Mouse (Mus musculus): ENCODE measurements around the gene Nkx2-3.

The Nkx2-3 gene

DNA sequence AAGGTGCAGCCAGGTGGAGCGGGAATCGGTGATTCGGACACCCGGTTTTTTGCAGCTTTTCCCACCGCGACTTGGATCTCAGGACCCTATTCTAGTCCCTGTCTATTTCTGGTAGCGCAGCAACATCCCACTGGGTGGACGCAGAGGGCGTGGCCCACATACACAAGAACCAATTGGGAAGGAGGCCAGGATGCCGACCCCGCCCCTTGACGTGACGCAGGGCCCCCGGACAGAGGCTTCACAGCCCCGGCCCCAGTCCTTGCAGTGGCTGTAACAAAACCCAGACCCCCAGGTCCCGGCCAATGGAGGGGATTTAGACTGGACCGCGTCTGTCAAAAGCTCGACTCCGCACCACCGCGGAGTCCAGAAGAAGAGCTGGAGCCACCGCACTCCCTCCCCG, at the start of gene Nkx2-3:
Gene Nkx2-3, plus strand, starts transcription at position 275 of the 400 bp plus-strand sequence.
- DNase-seq (ENCODE audit: extremely low spot score, low spot score), result no peak

DNA sequence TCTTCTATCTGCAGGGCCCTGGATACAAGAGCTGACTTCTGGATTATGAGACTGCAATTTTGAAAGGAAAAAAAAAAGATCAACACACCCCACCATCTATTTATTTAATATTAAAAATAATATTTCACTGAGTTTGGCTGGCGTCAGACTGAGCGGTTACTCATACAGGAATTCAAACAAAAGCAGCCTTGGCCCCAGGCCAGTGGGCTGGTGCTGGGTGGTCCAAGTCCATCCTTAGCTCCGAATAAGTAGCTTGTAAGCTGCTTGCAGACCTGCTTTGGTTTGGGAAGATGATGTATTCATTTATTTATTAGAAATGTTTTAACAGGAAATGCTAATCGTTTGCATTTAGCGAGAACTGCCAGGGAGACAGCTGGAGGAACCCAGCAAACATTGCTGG, 49.0 kb upstream of the Nkx2-3 start:
- no peak for DNase-seq (ENCODE audit: extremely low spot score, low spot score)

DNA sequence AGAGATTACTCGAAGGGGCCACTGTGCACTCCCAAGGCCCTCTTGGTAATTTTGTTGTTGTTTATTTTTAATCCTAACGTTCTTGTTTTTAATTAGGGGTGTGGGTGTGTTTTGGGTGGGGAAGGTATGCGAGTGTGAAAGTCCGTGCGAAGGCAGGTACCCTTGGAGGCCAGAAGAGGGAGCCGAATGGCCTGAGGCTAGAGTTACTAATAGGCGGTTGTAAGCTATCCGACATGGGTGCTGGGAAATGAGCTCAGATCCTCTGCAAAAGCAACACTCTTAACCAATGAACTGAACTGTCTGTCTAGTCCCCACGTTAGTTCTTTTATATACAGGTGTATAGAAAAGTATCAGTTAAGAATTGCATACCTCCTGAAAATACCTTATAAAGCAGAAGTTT, 43.8 kb upstream of the Nkx2-3 start:
- DNase-seq (ENCODE audit: extremely low spot score, low spot score), result no peak

DNA sequence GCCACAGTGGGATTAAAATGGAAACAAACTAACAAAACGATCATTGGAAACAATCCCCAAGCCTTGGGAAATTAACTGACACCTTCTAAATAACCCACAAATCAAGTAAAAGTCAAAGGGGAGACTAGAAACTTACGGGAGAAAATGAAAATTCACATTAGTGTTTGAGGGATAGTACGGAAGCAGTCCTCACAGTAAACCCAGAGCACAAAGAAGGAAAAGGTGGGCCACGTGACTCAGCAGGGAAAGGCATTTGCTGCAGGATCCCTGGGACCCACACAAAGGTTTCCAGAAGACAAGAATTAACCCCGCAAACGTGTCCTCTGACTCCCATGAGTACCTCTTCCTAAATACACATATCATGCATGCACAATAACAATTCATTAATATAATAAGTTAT, 43.0 kb upstream of the Nkx2-3 start:
- DNase-seq (ENCODE audit: extremely low spot score, low spot score), result no peak

DNA sequence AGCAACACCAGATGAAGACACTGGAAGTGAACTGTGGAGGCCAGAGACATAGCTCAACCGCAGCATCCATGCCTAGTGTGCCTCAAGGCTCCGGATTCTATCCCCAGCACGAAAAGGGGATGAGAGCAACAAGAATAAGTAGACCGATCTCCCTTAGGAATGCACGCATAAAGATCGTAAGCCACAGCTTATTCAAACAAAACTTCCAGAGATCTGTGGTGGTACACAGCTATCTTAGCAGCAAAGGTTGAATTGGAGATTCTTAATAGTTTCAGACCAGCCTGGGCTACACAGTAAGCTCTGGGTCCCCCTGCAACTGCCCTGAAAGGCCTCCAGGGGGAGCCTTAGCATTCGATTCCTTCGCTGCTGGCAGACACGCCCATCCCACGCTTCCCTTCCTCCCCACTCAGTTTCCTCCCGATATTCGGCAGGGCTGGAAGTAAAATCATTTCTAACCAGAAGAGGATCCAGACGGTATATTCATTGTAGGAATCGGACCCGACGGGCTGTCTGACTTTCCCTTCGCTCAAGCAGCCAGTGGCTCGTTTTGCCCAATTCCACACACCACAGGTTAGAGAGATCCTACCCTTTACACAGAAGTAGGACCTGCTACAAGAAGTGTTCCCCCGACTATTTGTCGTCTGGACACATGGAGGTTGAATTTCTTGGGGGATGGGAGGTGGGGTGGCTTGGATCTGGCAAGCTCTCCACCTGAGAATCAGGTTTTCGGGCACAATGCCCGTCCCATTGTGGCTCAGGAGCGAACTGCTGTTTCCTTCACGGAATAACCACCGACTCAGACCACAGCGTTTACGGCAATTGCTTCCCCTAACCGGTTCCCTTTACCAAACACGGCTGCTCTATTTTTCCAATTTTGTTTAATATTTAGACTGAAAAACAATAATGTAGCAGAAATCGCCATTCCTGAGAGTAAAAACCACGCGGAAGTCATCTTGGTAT, 41.0 kb upstream of the Nkx2-3 start:
- DNase-seq (ENCODE audit: extremely low spot score, low spot score), result peak; percentile 79

DNA sequence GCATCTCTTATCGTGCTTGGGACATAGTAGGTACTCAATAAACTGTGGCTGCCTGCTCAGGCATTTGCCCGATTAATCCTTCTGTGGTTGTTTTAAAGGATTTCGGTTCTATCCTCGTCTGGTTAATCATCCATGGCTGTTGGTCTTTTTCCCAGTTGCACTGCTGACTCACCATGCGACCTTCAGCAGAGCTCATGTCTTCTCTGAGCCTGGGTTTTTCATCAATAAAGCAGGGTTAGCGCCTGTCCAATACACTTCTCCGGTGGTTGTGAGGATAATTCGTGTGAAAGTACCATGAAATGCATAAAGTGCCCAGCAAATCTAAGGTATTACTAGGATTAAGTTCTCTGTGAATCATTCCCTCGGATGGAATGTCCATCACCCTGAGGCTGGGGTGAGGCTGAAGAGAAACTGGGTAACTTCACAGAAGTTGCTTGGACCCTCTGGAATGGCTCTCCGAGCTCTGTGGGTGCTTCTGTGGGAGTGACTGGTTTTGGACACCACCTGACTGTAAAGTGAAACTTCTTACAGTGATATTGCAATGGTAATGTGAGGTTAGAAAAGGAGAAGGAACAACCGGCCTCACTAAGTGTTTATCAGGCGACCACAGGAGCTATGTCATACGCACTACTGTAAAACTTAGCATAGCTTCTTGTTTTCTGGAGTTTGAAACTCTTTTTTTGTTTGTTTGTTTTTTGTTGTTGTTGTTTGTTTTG, 32.9 kb upstream of the Nkx2-3 start:
- DNase-seq (ENCODE audit: extremely low spot score, low spot score), result no peak

DNA sequence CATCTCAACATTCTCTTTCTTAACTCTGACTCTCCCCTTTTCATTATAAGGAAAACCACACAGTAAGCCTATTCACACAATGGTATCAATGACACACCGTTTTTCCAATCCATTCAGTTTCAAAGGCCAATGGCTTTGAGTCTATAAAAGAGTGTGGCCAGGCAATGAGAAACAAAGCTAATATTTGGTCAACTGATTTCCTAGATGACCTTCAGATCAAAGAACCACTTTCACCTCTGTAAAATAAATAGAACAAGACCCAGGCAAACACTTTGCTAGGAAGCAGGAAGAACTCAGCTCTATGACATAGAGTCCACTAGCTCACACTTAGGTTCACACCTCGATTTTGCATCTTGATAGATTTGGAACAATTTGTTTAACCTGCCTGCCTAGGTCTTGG, 30.9 kb upstream of the Nkx2-3 start:
- DNase-seq (ENCODE audit: extremely low spot score, low spot score), result no peak

DNA sequence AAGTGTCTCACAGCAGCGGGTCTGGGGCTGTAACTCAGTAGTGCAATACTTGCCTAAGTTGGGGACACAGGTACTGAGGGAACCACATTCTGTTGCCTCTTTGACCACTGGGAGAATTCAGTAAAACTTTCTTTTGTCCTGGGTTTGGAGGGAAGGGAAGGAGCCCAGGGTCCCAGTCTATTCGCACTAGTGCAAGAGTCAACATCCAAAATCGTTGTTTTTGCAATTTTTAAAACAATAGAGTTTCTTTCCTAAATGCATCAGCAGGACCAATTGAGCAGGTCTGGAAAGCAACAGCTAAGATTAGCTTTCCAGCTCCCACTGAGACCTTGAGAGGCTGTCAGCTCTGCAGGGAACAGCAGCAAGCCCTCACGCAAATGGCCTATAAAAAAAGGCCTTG, 28.9 kb upstream of the Nkx2-3 start:
- DNase-seq (ENCODE audit: extremely low spot score, low spot score), result no peak

DNA sequence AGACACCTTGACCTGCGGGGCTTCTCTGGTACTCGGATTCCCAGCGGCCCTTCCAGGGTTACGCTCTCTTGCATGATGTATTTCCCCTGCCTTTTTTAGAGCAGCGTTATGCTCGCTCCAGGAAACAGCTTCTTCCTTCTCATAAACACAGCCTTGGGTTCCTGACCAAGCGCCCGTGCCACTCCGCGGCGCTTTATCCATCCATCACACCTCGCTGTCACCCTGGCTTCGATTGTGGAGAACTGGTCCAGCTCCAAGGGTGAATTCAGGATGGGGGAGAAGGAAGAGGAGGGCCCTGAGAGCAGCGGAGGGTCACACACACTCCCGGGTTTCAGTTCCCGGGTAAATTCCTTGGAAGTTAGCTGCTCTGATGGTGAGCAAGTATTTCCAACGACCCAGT, 28.5 kb upstream of the Nkx2-3 start:
- DNase-seq (ENCODE audit: extremely low spot score, low spot score), result peak; percentile 29

DNA sequence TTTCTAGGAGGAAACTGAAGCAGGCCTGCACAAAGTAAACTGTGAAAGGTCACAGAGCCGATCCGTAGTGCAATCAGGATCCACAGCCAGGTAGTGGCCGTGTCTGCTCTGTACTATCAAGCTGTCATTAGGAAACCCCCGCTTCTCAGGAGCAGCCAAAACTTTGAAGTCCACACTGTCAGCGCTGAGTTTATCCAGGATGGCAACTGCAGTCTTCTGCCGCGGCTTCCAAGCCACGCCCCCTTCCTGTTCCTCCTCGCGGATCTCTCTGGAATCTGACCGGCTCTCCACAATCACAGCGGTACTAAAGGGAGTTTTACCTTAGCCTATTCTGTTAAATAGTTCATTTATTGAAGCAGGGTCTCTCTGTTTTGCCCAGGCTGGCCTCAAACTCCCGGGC, 27.3 kb upstream of the Nkx2-3 start:
- peak; percentile 45 for DNase-seq (ENCODE audit: extremely low spot score, low spot score)

DNA sequence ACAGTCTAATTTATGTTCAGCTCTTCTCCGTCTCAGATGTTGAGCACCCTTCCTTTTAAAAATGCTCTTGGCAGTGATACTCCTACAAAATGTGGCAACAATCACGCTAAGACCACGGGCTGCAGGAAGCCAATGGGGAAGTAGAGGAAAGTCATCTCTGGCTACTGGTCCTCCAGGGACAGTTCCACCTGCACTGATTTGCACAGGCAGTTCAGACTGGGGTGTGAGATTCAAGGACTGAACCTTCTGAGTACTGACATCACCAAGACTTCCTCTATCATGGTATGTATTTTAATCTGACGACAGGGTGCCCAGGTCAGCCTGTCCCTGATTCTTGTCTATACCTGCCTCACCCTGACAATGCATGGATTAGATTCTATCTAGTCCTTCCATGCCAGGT, 20.1 kb upstream of the Nkx2-3 start:
- no peak for DNase-seq (ENCODE audit: extremely low spot score, low spot score)

DNA sequence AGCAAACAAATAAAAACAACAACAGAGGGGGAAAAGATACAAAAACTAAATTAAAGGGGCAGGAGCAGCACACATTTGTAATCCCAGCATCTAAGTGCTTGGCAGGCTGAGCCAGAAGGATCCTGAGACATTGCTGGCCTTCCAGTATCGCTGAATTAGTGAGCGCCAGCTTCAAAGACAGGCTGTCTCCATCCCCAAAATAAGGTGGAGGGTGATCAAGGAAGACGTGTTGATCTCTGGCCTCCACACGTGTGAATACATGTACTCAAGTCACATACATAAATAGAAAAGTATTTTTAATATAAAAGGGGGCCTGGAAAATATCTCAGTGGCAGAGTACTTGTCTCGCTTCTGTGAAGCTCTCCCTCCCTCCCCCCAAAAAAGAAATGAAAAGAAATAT, 15.1 kb upstream of the Nkx2-3 start:
- no peak for DNase-seq (ENCODE audit: extremely low spot score, low spot score)

DNA sequence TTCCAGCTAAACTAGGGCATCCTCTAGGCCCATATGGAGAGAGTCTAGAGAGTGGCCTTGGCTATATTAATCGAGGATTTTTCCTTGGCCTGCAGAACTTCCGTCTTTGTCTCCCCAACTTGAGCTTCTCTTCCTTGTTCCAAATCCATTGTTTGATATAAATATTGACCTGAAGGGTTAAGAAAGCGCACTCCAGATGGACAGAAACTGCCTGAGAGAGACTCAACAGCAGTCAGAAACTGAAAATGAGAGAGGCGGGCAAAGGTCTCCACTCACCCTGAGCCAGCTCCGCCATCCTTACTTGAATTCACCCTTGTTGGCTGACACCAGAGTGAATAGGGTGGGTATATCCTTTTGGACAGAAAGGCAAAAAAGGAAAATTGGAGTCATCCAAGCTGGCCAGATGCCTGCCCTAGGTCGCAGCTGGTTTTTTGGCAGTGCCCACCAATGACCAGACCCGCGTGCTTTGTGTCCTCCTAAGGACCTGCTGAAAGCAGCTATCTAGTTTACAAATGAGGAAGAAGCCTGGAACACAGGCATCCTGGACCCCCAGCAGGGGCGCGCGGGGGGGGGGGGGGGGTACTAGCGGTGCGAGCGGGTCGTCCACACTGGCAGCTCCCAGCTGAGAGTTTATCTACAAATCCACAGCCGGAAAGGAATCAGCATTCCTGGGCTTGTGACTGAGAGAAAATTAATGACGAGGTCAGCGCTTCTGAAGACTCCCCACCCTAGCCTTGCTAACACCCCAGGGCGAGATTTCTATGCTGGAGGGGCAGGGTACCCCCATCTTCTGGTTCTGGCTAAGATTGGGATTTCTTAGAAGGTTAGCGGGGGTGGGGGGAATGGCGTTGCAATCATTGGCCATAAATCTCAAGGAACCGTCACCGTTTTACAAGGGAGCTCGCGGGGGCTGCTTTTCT, 13.1 kb upstream of the Nkx2-3 start:
- peak; percentile 55 for DNase-seq (ENCODE audit: extremely low spot score, low spot score)

DNA sequence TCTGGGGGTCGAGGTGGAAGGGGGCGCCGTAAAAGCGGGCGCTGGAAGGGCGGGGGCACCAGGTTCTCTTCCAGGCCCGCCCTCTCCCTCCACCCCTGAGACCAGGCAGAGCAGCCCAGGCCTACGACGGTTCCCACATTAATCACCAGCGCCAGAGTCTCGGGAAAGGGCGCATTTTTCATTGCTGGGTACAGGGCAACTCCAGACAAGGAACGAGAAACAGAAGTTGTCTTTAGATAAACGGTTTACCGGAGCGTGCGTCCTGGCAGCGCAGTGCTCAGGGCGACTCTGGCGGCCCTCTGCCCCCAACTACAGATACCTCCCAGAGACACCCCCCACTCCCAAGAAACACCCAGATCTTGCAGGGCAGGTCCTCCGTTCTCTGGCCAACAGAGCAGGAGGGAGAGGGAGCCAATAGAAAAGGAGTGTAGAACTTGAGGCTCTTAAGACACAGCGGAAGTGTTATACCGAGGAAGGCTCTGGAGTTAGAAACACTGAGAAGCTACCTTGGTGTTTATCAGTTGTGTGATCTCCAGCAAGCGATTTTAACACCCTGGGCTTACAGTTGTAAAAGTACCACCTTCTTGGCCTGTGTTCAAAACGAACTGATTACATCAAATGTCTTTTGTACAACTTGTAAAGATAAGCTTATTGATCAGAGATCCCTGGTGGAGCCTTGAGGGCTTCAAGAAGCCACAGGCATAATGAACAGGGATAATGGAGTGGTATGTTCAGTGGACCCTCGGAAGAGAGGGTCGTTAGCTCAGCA, 12.2 kb upstream of the Nkx2-3 start:
- DNase-seq (ENCODE audit: extremely low spot score, low spot score), result peak; percentile 72

DNA sequence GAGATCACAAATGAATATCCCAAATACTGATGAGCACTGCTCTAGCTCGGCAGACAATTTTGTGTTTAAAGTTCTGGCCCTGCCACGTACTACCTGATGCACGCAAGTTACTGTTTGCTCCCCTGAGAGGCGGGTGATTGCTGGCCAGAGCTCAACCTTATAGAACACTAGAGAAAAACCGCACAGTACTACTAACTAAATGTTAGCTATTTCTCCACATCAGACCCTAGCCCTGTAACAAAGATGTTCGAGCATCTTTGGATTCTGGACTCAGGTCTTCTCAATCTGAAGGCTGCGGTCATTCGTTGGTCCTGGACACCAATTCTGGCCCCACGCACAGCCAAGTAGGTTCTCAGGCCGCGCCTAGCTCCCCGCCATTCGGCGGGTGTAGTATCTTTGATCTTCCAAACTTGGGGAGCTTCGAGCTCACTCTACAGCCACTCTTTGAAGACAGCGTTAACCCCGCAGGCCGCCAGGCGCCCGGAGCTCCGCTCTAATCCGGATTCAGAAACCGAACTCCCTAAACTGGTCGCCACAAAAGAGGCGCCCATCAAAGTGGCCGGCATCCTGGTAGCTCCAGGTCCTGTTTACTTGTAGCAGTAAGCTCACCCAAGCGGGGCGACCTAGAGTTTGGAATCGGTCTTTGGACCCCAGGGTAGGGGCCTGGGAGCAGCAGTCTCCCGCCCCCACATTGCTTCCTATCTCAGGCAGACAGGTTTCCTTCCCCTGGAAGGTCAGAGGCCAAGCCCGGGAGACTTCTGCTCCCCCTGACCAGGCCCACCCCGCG, 11.4 kb upstream of the Nkx2-3 start:
- peak; percentile 49 for DNase-seq (ENCODE audit: extremely low spot score, low spot score)

DNA sequence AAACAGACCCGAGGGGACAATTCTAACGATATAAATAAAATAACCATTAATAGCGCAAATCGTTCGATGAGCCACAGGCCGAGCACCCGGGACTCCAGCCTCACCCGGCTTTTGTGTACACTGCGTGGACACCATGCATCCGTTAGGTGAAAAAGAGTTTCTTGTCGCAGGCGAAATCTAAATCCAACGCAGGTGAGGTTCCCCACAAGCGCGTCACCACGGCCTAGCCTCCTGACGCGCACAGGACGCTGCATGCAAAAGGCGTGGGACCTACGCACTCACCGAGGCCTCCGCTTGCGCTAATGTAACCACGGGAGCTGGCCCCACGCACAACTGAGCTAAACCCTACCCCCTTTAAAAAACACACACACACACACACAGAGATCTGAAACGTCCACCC, 10.7 kb upstream of the Nkx2-3 start:
- peak; percentile 34 for DNase-seq (ENCODE audit: extremely low spot score, low spot score)

DNA sequence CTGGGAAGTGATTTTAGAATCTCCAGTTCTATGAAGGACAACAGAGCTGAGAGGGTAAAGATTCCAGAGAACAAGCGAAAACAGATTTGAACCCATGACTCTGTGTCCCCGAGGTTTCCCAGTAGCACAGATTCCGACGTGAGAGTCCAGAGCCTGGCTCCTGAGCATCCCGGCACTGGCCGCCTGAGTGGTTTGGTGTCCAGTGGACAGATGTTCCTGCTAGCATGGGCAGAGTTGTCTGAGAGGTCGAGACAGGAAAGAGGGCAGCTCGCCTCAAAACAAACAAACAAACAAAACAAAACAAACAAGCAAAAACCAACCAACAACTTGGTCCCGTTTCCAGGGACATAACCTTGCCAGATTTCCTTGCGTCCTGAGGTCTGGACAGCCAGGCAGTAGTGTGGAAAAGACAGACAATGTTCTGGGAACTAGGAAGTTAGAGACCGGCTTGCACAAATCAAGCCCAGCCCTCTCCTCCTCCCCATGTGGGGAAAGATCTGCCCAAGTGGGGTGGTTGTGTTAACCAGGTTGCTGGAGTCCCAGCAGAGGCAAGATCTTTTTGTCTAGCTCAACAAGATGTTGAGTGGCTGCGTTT, 10.0 kb upstream of the Nkx2-3 start:
- DNase-seq (ENCODE audit: extremely low spot score, low spot score), result peak; percentile 48

DNA sequence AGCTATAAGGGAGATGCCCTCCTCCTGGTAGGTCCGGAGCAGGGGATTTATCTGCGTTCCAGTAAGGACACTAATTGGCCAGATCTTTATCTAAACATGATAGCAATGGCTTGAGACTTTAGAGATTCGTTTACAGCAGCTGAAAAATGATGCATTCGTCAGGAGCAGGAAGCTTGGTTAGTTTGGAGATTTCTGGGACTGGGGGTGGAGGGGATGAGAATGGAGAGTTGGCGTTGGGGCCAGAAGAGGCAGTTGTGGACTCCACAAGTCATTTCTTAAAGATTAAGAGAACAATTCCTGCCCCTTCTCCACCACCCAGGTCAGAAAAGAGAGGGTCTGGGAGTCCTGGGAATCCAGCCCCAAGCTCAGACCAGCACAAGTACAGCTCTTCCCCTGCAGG, 8.6 kb upstream of the Nkx2-3 start:
- DNase-seq (ENCODE audit: extremely low spot score, low spot score), result no peak

DNA sequence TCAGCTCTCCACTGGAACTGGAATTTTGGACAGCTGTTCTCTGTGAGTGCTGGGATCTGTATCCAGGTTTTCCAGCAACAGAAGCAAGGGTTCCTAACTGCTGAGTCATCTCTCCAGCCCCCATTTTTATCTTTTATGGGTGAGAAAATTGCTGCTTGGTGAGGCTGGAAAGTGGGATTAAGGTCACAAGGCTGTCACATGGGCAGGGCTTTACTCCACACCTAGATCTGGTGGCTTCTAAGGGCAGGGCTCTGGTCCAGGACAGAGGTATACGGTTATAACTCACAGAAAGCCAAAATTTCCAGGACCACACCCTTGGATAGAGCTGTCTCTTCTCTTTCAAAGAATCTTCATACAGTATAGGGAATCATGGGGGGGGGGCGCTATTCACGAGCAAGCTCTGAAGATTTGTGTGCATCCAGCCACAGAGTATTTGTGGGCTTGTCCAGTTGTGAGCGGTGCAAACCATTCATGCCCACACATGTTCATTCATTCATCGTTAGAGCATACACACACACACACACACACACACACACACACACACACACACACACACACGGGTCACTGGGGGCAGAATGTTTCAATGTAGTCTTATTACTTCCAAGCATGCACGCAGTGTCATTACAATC, 7.5 kb upstream of the Nkx2-3 start:
- DNase-seq (ENCODE audit: extremely low spot score, low spot score), result no peak

All from neural tube, embryonic 10.5 days (tissue).